Mouse (Mus musculus) lung, adult 2 months (tissue): ENCODE data around the gene Strada.
A peak's percentile ranks its signal among the peaks of the same experiment; 100 is the strongest.

ENCODE experiments used
- CTCF ChIP-seq: fragments of 200-500 bp; IDR thresholded peaks from 2 replicates; pipeline ENCODE4 v1.5.1; 2011; ENCODE audit warnings: mild to moderate bottlenecking, low read length, control low read depth; ENCODE audit not compliant: insufficient read depth
- POLR2A ChIP-seq: fragments of 200-500 bp; IDR thresholded peaks from 2 replicates; pipeline ENCODE4 v1.6.1; 2011; ENCODE audit warnings: low read depth, mild to moderate bottlenecking, control low read depth, low read length, borderline replicate concordance; ENCODE audit errors: extremely low read depth

GRCm38 (mm10) chr11:106216730-106217490, 14.9 kb upstream of the Strada start, which contains the start of gene Ddx42:
- TF ChIP-seq CTCF (no peak), POLR2A (peak; percentile 66; the same call in 1 of the 2 replicates)
